Mouse (Mus musculus) liver, embryonic 15.5 days (tissue): Measurements from ENCODE around the gene Kif5a. TPM values are rescaled to one million over a fixed set of nuclear protein-coding genes. Genes with fewer than 3 reads are reported as not detected.
A peak's percentile ranks its signal among the peaks of the same experiment; 100 is the strongest.

ENCODE experiments used
- ATAC-seq: fragments of 200-750 bp; cut with Nextera tagmentation; 2 replicates; pipeline ENCODE4 v1.8.0; 2017; ENCODE audit warnings: moderate number of reproducible peaks, mild to moderate bottlenecking, moderate library complexity; ENCODE audit not compliant: insufficient read depth
- H3K27ac ChIP-seq: fragments of 300-500 bp; sonication (generic); replicated peaks from 2 replicates; pipeline ENCODE4 v1.5.1; 2015; ENCODE audit warnings: mild to moderate bottlenecking, inconsistent platforms
- H3K27me3 ChIP-seq: fragments of 300-500 bp; sonication (generic); 2 replicates; pipeline ENCODE4 v1.6.1; 2015; ENCODE audit warnings: mild to moderate bottlenecking, inconsistent platforms
- H3K36me3 ChIP-seq: fragments of 300-500 bp; sonication (generic); replicated peaks from 2 replicates; pipeline ENCODE4 v1.6.1; 2015; ENCODE audit warnings: moderate library complexity, mild to moderate bottlenecking, inconsistent platforms
- H3K4me1 ChIP-seq: fragments of 300-500 bp; sonication (generic); replicated peaks from 2 replicates; pipeline ENCODE4 v1.6.1; 2015; ENCODE audit warnings: inconsistent platforms
- H3K4me2 ChIP-seq: fragments of 300-500 bp; sonication (generic); 2 replicates; pipeline ENCODE4 v1.6.1; 2015; ENCODE audit warnings: moderate library complexity, mild to moderate bottlenecking, inconsistent platforms
- H3K4me3 ChIP-seq: fragments of 300-500 bp; sonication (generic); replicated peaks from 2 replicates; pipeline ENCODE4 v1.5.1; 2015; ENCODE audit warnings: mild to moderate bottlenecking, inconsistent platforms
- H3K9ac ChIP-seq: fragments of 300-500 bp; sonication (generic); 2 replicates; pipeline ENCODE4 v1.6.1; 2015; ENCODE audit warnings: moderate library complexity, mild to moderate bottlenecking, inconsistent platforms
- H3K9me3 ChIP-seq: fragments of 300-500 bp; sonication (generic); replicated peaks from 2 replicates; pipeline ENCODE4 v1.6.1; 2016; ENCODE audit warnings: inconsistent platforms
- WGBS: fragments of 180-500 bp; shearing (Covaris S2); methylation state at CpG from one replicate; pipeline ENCODE4 v1.1.7; 2015; ENCODE audit warnings: mixed read lengths; ENCODE audit not compliant: insufficient replicate concordance; 5-methylcytosine and 5-hydroxymethylcytosine counted together
- polyA plus RNA-seq: library from polyadenylated mRNA; unstranded; fragments of >200 nt; fragmentation: Nextera tagmentation; extraction: Ambion mirVana; gene quantifications from 2 replicates; pipeline ENCODE4 v1.2.1, GENCODE M21; 2015

Kif5a gene
- polyA plus RNA-seq, 1 experiment from 2014 or later: 0.21 TPM

DNA sequence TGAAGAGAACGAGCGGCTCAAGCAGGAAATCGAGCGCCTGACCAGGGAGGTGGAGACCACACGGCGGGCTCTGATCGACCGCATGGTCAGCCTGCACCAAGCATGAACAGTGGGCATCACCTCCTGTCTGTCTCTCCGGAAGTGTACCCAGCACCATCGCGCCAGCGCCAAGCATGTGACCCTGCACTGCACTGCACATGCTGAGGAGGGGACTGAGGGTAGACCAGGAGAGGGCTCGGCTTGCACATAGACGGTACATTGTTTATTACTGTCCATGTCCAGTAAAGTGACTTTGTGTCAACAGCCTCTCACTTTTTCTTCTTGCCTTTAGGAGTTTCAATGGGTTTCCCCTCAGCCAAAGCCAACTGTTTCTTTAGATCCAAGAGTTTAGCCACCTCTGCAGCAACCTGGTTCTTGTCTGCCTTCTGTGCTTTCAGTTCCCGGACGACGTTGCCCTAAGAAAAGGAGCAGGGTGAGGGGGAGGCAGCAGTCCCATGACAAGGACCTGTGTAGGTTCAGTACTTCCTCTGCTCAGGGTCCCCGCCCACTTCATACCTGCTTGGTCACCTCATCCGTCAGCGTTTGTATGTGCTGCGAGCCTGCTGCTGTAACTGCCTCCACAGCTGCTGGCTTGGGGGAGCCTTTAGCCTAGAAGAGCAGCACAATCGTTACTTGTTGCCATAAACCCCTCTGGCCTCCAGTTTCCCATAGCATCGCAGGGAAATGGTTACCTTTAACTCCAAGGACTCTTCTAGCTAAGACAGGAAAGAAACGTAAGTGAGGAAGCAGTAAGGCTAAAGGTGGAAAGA lies 33.0 kb upstream of the Kif5a start:
- no peak overlapping the region for H3K4me3 ChIP-seq
- H3K9me3 ChIP-seq: no peaks in the 10 kb centered on the region
- peaks cover 88% of the 10 kb centered on the region for H3K36me3 ChIP-seq
- no peak for ATAC-seq
- H3K27me3 ChIP-seq: no peaks in the 10 kb centered on the region
- WGBS: 81% methylated on average over 24 of the region's 24 CpGs
- H3K4me1 ChIP-seq: peaks cover 41% of the 10 kb centered on the region
- H3K4me2 ChIP-seq: no peak overlapping the region
- 0 out of 2 replicates have a peak overlapping the region, but pooled peaks have one; percentile 7 for H3K27ac ChIP-seq
- no peak overlapping the region for H3K9ac ChIP-seq

DNA sequence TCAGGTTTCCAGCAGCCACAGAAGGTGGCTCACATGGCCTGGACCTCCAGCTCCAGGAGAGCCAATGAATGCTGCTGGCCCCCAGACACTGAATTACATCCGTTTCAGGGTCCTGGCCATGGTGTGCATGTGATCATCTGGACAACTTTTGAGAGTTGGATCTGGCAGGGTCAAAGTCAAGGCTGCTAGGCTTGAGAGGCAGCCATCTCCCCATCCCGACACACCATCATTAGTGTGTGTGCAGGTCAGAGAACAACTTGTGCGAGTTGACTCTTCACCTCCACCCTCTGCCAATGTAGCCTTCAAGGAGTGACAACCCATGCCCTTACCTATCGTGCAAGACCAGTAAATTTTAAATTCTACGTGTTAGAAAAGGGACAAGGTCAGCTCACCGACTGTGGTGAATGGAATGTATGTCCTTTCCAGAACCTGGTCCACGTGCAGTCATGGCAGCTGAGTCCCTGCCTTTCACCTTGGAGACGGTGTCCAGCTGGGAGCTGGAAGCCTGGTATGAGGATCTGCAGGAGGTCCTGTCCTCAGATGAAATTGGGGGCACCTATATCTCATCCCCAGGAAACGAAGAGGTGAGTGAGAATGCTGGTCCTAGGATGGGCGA lies 31.9 kb upstream of the Kif5a start:
- peaks cover 41% of the 10 kb centered on the region for H3K4me1 ChIP-seq
- no peaks in the 10 kb centered on the region for H3K9me3 ChIP-seq
- peaks cover 76% of the 10 kb centered on the region for H3K36me3 ChIP-seq
- H3K9ac ChIP-seq: no peak overlapping the region
- ATAC-seq: no peak
- H3K4me3 ChIP-seq: no peak overlapping the region
- H3K27me3 ChIP-seq: no peaks in the 10 kb centered on the region
- 88% methylated on average over 10 of the region's 10 CpGs for WGBS
- no peak overlapping the region for H3K4me2 ChIP-seq
- peak overlapping the region; percentile 98; the same call in 1 of the 2 replicates for H3K27ac ChIP-seq

DNA sequence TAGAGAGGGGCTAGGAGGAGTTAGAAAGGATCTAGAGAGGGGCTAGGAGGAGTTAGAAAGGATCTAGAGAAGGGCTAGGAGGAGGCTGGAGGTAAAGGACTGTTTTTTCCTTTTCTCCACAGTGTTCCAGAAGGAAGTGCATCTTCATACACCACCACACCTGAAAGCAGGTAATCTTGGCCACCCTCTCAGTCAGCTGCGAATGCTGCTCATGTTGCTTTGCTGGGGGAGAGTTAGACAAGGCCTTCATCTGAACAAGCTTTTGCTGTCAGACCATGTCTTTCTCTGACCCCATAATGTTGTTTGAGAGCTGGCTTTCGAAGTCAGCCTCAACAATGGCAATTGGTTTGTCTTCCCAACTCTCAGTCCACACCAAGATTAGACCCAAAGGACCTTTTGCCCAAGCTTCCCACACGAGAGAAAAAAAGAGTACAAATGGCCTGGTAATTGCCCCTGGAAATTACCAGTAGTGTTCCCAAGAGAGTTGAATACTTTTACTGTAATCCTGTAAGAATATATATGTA lies 30.5 kb upstream of the Kif5a start:
- Histone ChIP-seq H3K27ac (peak overlapping the region; percentile 98), H3K27me3 (no peaks in the 10 kb centered on the region), H3K4me1 (peaks cover 47% of the 10 kb centered on the region), H3K36me3 (peaks cover 63% of the 10 kb centered on the region), H3K9me3 (no peaks in the 10 kb centered on the region), H3K4me3 (peak overlapping the region; percentile 83; the same call in 1 of the 2 replicates), H3K4me2 (peak overlapping the region; percentile 84), H3K9ac (0 out of 2 replicates have a peak overlapping the region, but pooled peaks have one; percentile 81)
- ATAC-seq: no peak
- WGBS: 80% methylated on average over 3 of the region's 3 CpGs

DNA sequence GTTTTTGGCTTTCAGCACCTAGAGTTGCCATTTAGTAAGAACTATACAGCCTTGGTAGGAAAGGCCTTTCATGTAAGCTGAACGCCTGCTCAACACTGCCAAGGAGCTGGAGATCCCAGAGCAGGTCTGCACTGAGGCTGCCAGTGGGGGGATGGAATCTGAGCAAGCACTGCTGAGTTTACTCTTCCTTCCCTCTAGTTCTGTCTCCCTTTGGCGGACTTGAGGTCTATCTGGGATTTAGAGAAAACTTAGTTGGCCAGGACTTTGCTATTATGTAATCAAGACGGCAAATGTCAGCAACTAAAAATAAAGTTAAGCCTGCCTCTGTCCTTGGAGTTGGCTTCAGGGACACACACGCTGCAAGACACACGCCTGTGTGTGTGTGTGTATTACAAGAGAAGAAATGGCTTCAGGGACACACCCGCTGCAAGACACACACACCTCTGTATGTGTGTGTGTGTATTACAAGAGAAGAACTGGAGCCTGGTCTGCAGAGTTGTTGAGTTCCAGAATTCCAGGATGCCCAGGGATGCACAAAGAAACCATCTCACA lies 29.9 kb upstream of the Kif5a start:
- 62% methylated on average over 6 of the region's 6 CpGs for WGBS
- Histone ChIP-seq H3K4me3 (peak overlapping the region; percentile 83), H3K36me3 (peaks cover 57% of the 10 kb centered on the region), H3K27ac (peak overlapping the region; percentile 98), H3K9me3 (no peaks in the 10 kb centered on the region), H3K9ac (peak overlapping the region; percentile 81), H3K4me2 (peak overlapping the region; percentile 84), H3K27me3 (no peaks in the 10 kb centered on the region), H3K4me1 (peaks cover 48% of the 10 kb centered on the region)
- ATAC-seq: no peak

DNA sequence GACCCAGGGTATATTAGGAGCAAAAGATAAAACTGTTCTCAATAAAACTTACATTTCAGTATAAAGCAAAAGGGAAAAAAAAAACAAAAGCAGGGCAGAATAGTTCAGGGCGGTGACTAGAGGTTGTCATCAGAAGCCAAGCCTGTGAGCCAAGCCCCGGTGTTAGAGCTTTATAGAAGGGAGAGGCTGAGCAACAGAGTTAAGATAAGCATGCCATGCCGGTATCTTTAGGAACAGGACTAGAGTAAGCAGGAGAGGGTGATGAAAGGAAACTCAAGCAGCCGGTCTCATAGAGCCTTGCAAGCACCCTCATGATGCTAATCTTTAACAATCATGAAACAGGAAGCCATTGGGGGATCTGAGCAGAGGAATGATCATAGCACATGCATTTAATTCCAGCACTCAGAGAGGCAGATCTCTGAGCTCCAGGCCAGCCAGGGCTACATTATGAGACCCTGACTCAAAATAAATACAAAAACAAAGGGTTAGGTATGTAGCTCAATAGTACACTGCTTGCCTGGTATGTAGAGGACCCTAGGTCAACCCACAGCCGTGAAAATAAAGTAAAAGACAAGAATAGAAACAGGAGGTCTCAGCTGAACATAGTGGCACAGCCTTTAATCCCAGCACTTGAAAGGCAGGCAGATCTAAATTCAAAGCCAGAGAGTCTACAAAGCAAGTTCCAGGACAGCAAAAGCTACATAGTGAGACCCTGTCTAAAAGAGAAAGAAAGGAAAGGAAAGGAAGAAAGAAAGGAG lies 28.9 kb upstream of the Kif5a start:
- peaks cover 58% of the 10 kb centered on the region for H3K4me1 ChIP-seq
- peaks cover 50% of the 10 kb centered on the region for H3K36me3 ChIP-seq
- H3K4me3 ChIP-seq: peak overlapping the region; percentile 83
- ATAC-seq: peak; percentile 36
- H3K9me3 ChIP-seq: no peaks in the 10 kb centered on the region
- H3K27me3 ChIP-seq: no peaks in the 10 kb centered on the region
- 9% methylated on average over 5 of the region's 5 CpGs for WGBS
- peak overlapping the region; percentile 84 for H3K4me2 ChIP-seq
- H3K27ac ChIP-seq: peak overlapping the region; percentile 98
- peak overlapping the region; percentile 81 for H3K9ac ChIP-seq

DNA sequence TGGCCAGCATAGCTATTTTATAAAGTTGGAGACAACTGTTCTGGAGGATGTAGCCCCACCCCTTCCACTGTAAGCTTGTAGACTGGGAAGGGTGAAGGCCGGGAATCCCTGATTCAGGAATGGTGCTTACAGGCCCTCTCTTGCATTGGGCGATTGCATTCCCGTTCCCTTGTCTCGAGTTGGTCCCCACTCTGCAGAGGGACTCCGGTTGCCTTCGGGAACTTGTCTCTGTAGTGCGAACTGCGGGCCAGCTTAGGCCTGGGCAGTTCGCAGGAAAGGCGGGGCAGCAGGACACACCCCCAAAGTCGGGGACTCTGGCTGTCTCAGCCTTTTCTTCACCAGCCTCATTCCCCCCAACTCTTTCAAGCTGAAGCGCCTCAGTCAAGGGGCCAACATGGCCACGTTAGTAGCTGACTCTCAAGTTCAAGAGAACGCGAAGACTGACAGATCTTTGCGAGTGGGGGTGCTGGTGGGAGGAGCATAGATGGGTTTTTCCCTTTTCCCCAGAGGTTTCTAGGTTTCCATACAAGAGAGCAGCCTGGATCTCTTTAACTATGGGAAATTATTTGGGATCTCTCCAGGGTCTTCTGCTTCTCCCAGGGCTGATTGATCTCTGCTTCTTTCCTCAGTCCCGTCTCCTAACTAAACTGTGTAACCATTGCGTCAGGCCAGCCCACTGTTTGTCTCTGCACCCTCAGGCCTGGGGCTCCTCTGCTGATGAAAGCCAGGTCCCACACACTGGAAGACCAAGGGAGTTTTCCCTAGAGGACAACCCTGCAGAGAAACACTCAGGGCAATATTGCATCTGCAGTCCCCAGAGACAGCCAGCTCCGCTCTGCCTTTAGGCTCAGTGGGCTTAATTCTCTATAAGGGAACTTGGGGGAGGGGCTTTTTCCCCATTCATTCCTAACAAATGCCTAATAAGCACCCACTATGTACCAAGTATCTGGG lies 28.1 kb upstream of the Kif5a start:
- peaks cover 50% of the 10 kb centered on the region for H3K36me3 ChIP-seq

DNA sequence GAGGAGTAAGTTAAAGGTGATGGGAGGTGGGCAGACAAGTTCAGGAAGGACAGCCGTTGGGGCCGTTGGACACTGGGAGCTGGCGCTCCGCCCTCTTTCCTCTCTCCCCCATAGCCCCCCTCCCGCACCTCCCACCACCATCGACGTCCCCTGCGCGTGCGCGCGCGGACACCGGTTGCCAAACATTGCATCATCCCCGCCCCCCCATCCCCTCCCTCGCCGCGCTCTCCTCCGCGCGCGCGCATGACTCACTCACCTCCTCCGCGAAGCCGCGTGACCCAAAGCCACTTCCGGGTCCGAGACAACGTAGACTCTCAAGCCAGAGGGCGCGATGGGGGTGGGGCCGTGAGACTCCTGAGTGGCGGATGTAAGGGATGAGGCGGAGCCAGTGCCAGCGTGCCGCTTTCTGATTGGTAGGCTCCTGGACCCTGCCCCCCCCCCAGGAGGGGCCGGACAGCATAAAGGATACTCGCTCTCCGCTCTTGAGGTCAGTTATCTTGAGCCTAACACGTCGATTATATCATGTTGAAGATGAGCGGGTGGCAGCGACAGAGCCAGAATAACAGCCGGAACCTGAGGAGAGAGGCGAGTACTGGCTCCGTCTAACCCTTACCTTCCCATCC lies 27.3 kb upstream of the Kif5a start:
- peak overlapping the region; percentile 85 for H3K9ac ChIP-seq
- ATAC-seq: peak; percentile 77
- no peaks in the 10 kb centered on the region for H3K9me3 ChIP-seq
- H3K4me3 ChIP-seq: peak overlapping the region; percentile 83
- H3K4me1 ChIP-seq: peaks cover 67% of the 10 kb centered on the region
- under 1% methylated on average over 47 of the region's 47 CpGs for WGBS
- peak overlapping the region; percentile 84 for H3K4me2 ChIP-seq
- peaks cover 50% of the 10 kb centered on the region for H3K36me3 ChIP-seq
- H3K27me3 ChIP-seq: no peaks in the 10 kb centered on the region
- peak overlapping the region; percentile 98 for H3K27ac ChIP-seq

More for the DNA sequence above, 28.1 kb upstream of the Kif5a start:
- Histone ChIP-seq H3K4me1 (peaks cover 64% of the 10 kb centered on the region), H3K4me2 (peak overlapping the region; percentile 84), H3K27me3 (no peaks in the 10 kb centered on the region), H3K27ac (peak overlapping the region; percentile 98), H3K4me3 (peak overlapping the region; percentile 83), H3K9me3 (no peaks in the 10 kb centered on the region), H3K9ac (peak overlapping the region; percentile 81)
- WGBS: under 1% methylated on average over 19 of the region's 19 CpGs
- ATAC-seq: peak; percentile 44

DNA sequence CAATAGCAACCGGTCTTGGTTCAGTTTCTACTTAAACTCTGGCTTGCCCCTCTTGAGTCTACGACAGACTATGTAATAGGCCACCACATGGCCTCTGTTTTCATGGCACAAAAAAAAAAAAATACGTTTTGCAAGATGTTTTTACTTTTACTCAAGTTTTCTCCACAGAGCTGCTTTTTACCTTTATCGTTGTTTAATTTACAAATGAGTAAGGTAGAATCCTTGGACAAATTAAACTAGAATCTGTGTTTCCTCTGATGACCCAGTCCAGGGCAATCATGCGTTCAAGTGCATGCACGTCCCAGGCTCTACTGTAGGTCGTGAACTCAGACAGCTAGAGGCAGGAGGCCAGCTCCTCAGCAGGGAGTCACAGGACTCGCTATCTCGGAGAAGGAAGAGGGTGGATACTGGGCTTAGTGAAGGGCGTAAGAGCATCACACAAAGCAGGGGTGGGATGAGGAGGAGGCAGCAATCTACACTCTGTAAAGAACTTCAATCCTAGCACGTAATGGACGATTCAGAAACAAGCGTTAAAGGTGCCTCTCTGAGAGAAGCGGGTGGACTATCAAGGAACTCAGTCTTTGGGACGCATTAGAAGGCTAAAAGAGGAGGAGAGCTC lies 26.5 kb upstream of the Kif5a start:
- H3K4me2 ChIP-seq: peak overlapping the region; percentile 84
- H3K27ac ChIP-seq: peak overlapping the region; percentile 98
- H3K36me3 ChIP-seq: peaks cover 50% of the 10 kb centered on the region
- H3K4me3 ChIP-seq: peak overlapping the region; percentile 83
- H3K9ac ChIP-seq: peak overlapping the region; percentile 85
- no peaks in the 10 kb centered on the region for H3K9me3 ChIP-seq
- WGBS: under 1% methylated on average over 15 of the region's 15 CpGs
- no peaks in the 10 kb centered on the region for H3K27me3 ChIP-seq
- ATAC-seq: peak; percentile 39
- peaks cover 71% of the 10 kb centered on the region for H3K4me1 ChIP-seq

DNA sequence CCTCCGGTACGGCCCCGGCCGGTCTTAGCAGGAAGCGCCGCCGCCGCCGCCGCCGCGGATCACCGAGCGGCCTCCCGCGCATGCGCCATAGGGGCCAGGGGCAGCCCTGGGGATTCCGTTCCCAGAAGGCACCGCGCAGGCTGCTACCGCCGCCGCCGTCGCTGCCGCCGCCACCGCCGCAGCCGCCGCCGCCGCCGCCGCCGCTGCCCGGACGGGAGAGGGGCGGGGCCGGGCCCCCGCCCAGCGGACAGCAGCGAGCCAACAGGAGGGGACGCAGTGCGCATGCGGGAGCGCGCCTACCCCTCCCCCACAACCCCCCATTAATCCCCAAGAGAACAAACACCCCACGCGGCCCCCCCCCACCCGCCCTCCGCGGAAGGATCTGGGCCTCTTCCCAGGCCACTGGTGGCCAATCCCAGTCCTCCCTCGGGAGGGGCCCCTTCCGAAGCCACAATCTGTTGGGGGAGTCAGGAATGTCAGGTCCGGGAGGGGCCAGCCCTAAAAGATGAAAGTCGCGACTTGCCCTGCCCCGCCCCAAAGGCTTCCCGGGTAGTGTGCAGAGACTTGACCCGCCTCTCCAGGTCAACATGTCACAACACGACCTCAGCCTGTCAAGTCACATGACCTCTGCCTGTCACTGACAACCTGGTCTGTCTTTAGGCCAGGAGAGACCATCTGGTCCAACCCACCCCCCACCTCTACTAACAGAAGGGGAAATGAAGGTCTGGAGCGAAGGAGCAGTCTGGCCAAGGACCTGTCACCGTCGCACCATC lies 25.8 kb upstream of the Kif5a start, which contains the start of gene Mbd6:
Gene Mbd6 (minus strand): TSS at position 219 of the 773 bp plus-strand sequence.
- Histone ChIP-seq H3K9ac (peak within 1 kb of the TSS; percentile 85), H3K4me1 (peaks cover 66% of the 10 kb centered on the region), H3K27ac (peak within 1 kb of the TSS; percentile 98), H3K4me3 (peak within 1 kb of the TSS; percentile 83), H3K27me3 (no peaks in the 10 kb centered on the region), H3K9me3 (no peaks in the 10 kb centered on the region), H3K4me2 (peak within 1 kb of the TSS; percentile 84), H3K36me3 (peaks cover 50% of the 10 kb centered on the region)
- WGBS: under 1% methylated on average over 43 of the region's 65 CpGs
- ATAC-seq: peak; percentile 49
